Mouse (Mus musculus) heart, postnatal 0 days (tissue): ENCODE data around the gene Gm40193. TPM values are rescaled to one million over a fixed set of nuclear protein-coding genes. Genes with fewer than 3 reads are reported as not detected.

Source experiments
- ATAC-seq: fragments of 200-750 bp; cut with Nextera tagmentation; 2 replicates; pipeline ENCODE4 v1.8.0; 2017; ENCODE audit warnings: low read depth, moderate number of reproducible peaks, moderate library complexity; ENCODE audit not compliant: insufficient read depth
- DNase-seq: peaks from one replicate; pipeline ENCODE4 v3.0.0-alpha.2; 2016; ENCODE audit warnings: low spot score
- H3K27ac ChIP-seq: fragments of 300-500 bp; sonication (generic); 2 replicates; pipeline ENCODE4 v1.5.1; 2014; ENCODE audit warnings: low read depth, mild to moderate bottlenecking
- H3K27me3 ChIP-seq: fragments of 300-500 bp; sonication (generic); 2 replicates; pipeline ENCODE4 v1.6.1; 2014; ENCODE audit warnings: low read length, mixed read lengths; ENCODE audit not compliant: control insufficient read depth, insufficient read depth
- H3K36me3 ChIP-seq: fragments of 300-500 bp; sonication (generic); replicated peaks from 2 replicates; pipeline ENCODE4 v1.6.1; 2014; ENCODE audit warnings: low read length, mixed read lengths; ENCODE audit not compliant: control insufficient read depth, insufficient read depth
- H3K4me1 ChIP-seq: fragments of 300-500 bp; sonication (generic); 2 replicates; pipeline ENCODE4 v1.6.1; 2014; ENCODE audit warnings: antibody characterized with exemption; ENCODE audit not compliant: control insufficient read depth, insufficient read depth
- H3K4me2 ChIP-seq: fragments of 300-500 bp; sonication (generic); 2 replicates; pipeline ENCODE4 v1.6.1; 2014; ENCODE audit warnings: low read depth, mild to moderate bottlenecking, low read length, moderate library complexity
- H3K4me3 ChIP-seq: fragments of 300-500 bp; sonication (generic); 2 replicates; pipeline ENCODE4 v1.5.1; 2014; ENCODE audit warnings: low read depth, low read length
- H3K9ac ChIP-seq: fragments of 300-500 bp; sonication (generic); replicated peaks from 2 replicates; pipeline ENCODE4 v1.6.1; 2014; ENCODE audit warnings: low read depth, low read length, mixed read lengths
- H3K9me3 ChIP-seq: fragments of 300-500 bp; sonication (generic); replicated peaks from 2 replicates; pipeline ENCODE4 v1.6.1; 2016; ENCODE audit warnings: low read length; ENCODE audit not compliant: control insufficient read depth
- CTCF ChIP-seq: IDR thresholded peaks from 2 replicates; pipeline ENCODE4 v1.5.1; 2016; ENCODE audit warnings: antibody characterized with exemption, control low read depth, low read depth
- EP300 ChIP-seq: IDR thresholded peaks from 2 replicates; pipeline ENCODE4 v1.6.1; 2016; ENCODE audit warnings: antibody characterized with exemption, low read depth
- WGBS: fragments of 180-500 bp; shearing (Covaris S2); extraction: QIAGEN DNeasy Blood & Tissue Kit; methylation state at CpG from one replicate; pipeline ENCODE4 v1.1.7; 2014; 5-methylcytosine and 5-hydroxymethylcytosine counted together
- polyA plus RNA-seq: library from polyadenylated mRNA; unstranded; fragments of >200 nt; fragmentation: Nextera tagmentation; extraction: Ambion mirVana; gene quantifications from 2 replicates; pipeline ENCODE4 v1.2.1, GENCODE M21; 2015
- total RNA-seq: library from RNA; depleted of rRNA; stranded (reverse); fragments of >200 nt; gene quantifications from 2 replicates; pipeline ENCODE4 v1.2.3, GENCODE M21; 2014; ENCODE audit warnings: low replicate concordance

Gm40193 gene
- total and polyA plus RNA-seq, 2 experiments from 2014 or later = not detected

DNA sequence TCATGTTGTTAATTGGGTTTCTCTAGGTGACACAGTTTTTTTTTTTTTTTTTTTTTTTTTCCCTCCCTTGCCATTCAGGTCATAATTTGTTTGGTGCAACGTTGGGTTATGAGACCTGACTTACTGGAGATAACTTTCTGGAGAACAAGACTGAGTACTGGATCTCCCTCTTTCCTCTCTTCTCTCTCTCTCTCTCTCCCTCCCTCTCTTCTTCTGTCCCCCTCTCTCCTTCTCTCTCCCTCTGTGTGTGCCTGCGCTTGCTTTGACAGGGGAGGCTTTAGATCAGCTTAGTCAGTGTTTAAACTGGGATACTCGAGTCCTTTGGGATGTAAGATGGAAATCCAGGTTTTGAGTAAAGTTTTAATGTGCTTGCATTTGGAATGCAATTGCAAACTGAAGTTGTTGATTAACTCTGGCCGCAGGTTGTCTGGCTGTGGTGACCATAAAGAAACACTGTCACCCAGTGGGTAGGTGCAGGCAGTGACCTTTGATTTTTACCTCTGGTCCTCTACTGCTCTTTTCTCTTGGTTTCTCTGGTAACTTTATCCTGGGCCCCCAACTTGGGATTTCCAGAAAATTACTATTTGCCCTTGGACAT lies 31.6 kb upstream of the Gm40193 start:
- Histone ChIP-seq H3K27me3 (no peaks in the 10 kb centered on the region), H3K4me3 (peak overlapping the region; percentile 77), H3K4me2 (peak overlapping the region; percentile 85), H3K36me3 (no peaks in the 10 kb centered on the region), H3K9ac (0 out of 2 replicates have a peak overlapping the region, but pooled peaks have one; percentile 76), H3K9me3 (no peaks in the 10 kb centered on the region), H3K27ac (no peak overlapping the region), H3K4me1 (no peaks in the 10 kb centered on the region)
- no peak for ATAC-seq
- DNase-seq = no peak
- TF ChIP-seq EP300 = no peak
- no peak for TF ChIP-seq CTCF
- WGBS = 49% methylated on average over 4 of the region's 4 CpGs

DNA sequence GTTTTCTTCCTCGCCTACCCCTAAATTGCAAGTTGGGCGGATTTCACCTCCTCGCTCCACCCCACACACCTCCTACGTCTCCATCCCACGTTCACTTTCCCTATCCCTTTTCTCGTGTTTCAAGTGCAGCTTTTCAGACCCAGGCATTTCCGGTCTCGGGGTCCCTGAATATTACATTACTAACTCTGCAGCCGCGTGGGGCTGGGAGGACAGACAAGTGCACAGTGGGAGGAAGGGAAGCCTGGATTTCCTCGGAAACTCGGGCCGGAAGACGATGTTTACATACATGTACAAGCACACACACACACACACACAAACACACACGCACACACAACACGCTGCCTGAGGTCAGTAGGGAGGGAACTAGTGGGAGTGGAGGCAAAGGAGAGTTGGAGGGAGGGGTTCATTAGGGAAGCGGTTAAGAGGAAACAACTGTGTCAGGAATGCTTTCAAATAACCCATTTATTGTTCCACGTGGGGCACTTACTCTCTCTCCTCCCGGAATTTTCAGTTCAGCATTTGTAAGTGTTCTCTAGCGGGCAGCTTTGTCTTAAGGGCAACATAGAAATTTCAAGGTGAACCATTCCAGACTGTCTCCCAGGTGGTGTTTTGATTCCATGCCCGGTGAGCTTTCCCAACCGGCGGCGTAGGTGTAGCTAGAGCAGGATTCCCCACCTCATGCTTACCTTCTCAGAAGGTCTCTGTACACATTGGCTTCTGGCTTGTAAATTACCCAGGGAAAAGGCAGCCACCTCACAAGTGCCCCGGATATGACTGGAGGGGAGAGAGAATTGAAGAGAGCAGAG lies 30.9 kb upstream of the Gm40193 start:
- DNase-seq (peak; percentile 34), ATAC-seq (no peak)
- peak overlapping the region; percentile 76 for H3K9ac ChIP-seq
- H3K36me3 ChIP-seq = no peaks in the 10 kb centered on the region
- 2% methylated on average over 25 of the region's 25 CpGs for WGBS
- no peaks in the 10 kb centered on the region for H3K9me3 ChIP-seq
- H3K4me3 ChIP-seq = peak overlapping the region; percentile 77
- H3K27ac ChIP-seq = peak overlapping the region; percentile 68; the same call in 1 of the 2 replicates
- H3K4me1 ChIP-seq = no peaks in the 10 kb centered on the region
- no peak for TF ChIP-seq CTCF
- TF ChIP-seq EP300 = no peak
- H3K4me2 ChIP-seq = peak overlapping the region; percentile 85
- no peaks in the 10 kb centered on the region for H3K27me3 ChIP-seq

- Histone ChIP-seq H3K36me3 (no peaks in the 10 kb centered on the region), H3K9me3 (no peaks in the 10 kb centered on the region), H3K9ac (peak overlapping the region; percentile 76), H3K27me3 (no peaks in the 10 kb centered on the region), H3K4me3 (peak overlapping the region; percentile 77), H3K4me2 (peak overlapping the region; percentile 85), H3K27ac (peak overlapping the region; percentile 68), H3K4me1 (no peaks in the 10 kb centered on the region)
- under 1% methylated on average over 26 of the region's 31 CpGs for WGBS
- ATAC-seq (peak; percentile 9; the same call in 1 of the 2 replicates), DNase-seq (no peak)
- no peak for TF ChIP-seq EP300
- TF ChIP-seq CTCF = no peak
Measured at GRCm38 (mm10) chr11:70562995-70563469, 30.3 kb upstream of the Gm40193 start.

- under 1% methylated on average over 45 of the region's 57 CpGs for WGBS
- H3K27me3 ChIP-seq = no peaks in the 10 kb centered on the region
Measured at GRCm38 (mm10) chr11:70562287-70562994, 29.7 kb upstream of the Gm40193 start, which contains the start of gene Mink1. TSS of gene Mink1 (plus strand) at chr11:70562881.

DNA sequence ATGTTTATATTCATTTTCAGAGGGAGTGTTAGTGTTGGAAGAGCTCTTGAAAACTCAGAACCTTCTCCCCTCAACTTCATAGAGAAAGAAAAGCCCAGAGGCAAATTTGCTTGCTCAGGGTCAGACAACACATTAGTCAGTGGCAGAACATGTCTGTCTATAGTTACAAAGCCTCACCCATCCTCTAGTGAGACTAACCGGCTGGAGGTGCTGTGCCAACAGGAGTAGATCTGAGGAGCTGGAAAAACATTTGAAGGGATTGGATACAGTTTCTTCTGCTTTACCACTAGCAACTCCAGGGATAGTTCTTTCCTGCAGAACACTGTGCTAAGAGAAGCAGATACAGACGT lies 29.2 kb upstream of the Gm40193 start:
- ATAC-seq = no peak
- H3K36me3 ChIP-seq = peaks cover 3% of the 10 kb centered on the region; the same call in 1 of the 2 replicates
- no peaks in the 10 kb centered on the region for H3K27me3 ChIP-seq
- no peaks in the 10 kb centered on the region for H3K4me1 ChIP-seq
- WGBS = 0% methylated on average over 2 of the region's 2 CpGs
- no peak overlapping the region for H3K27ac ChIP-seq
- H3K4me3 ChIP-seq = peak overlapping the region; percentile 77
- no peak overlapping the region for H3K9ac ChIP-seq
- DNase-seq = no peak
- H3K4me2 ChIP-seq = peak overlapping the region; percentile 85
- no peaks in the 10 kb centered on the region for H3K9me3 ChIP-seq
- no peak for TF ChIP-seq EP300
- TF ChIP-seq CTCF = no peak

More at GRCm38 (mm10) chr11:70562287-70562994, 29.7 kb upstream of the Gm40193 start, which contains the start of gene Mink1:
- Histone ChIP-seq H3K9ac (peak within 1 kb of the TSS; percentile 76), H3K36me3 (peaks cover 3% of the 10 kb centered on the region; the same call in 1 of the 2 replicates), H3K4me3 (peak within 1 kb of the TSS; percentile 77), H3K9me3 (no peaks in the 10 kb centered on the region), H3K4me1 (no peaks in the 10 kb centered on the region), H3K4me2 (peak within 1 kb of the TSS; percentile 85), H3K27ac (peak within 1 kb of the TSS; percentile 68)
- TF ChIP-seq EP300 (no peak), CTCF (no peak)
- ATAC-seq (peak; percentile 92), DNase-seq (peak; percentile 87)
